Mouse (Mus musculus) embryonic facial prominence, embryonic 15.5 days (tissue): ENCODE results near the gene Zfp36l1. TPM values are rescaled to one million over a fixed set of nuclear protein-coding genes. Genes with fewer than 3 reads are reported as not detected.

Experiments used
- ATAC-seq: fragments of 200-750 bp; cut with Nextera tagmentation; 2 replicates; pipeline ENCODE4 v1.8.0; 2017; ENCODE audit warnings: low read depth, moderate TSS enrichment; ENCODE audit not compliant: insufficient number of reproducible peaks, low FRiP score, low TSS enrichment
- H3K27ac ChIP-seq: fragments of 300-500 bp; sonication (generic); replicated peaks from 2 replicates; pipeline ENCODE4 v1.5.1; 2015; ENCODE audit warnings: mild to moderate bottlenecking, inconsistent platforms
- H3K27me3 ChIP-seq: fragments of 300-500 bp; sonication (generic); 2 replicates; pipeline ENCODE4 v1.6.1; 2015; ENCODE audit warnings: inconsistent platforms
- H3K36me3 ChIP-seq: fragments of 300-500 bp; sonication (generic); 2 replicates; pipeline ENCODE4 v1.6.1; 2015; ENCODE audit warnings: mild to moderate bottlenecking, inconsistent platforms
- H3K4me1 ChIP-seq: fragments of 300-500 bp; sonication (generic); 2 replicates; pipeline ENCODE4 v1.6.1; 2015; ENCODE audit warnings: inconsistent platforms
- H3K4me2 ChIP-seq: fragments of 300-500 bp; sonication (generic); replicated peaks from 2 replicates; pipeline ENCODE4 v1.6.1; 2015; ENCODE audit warnings: mild to moderate bottlenecking, inconsistent platforms
- H3K4me3 ChIP-seq: fragments of 300-500 bp; sonication (generic); replicated peaks from 2 replicates; pipeline ENCODE4 v1.5.1; 2015; ENCODE audit warnings: mild to moderate bottlenecking, inconsistent platforms
- H3K9ac ChIP-seq: fragments of 300-500 bp; sonication (generic); 2 replicates; pipeline ENCODE4 v1.6.1; 2015; ENCODE audit warnings: inconsistent platforms
- H3K9me3 ChIP-seq: fragments of 300-500 bp; sonication (generic); replicated peaks from 2 replicates; pipeline ENCODE4 v1.6.1; 2016; ENCODE audit warnings: inconsistent platforms
- WGBS: fragments of 180-500 bp; shearing (Covaris S2); methylation state at CpG from one replicate; pipeline ENCODE4 v1.1.7; 2015; 5-methylcytosine and 5-hydroxymethylcytosine counted together
- polyA plus RNA-seq: library from polyadenylated mRNA; unstranded; fragments of >200 nt; fragmentation: Nextera tagmentation; extraction: Ambion mirVana; gene quantifications from 2 replicates; pipeline ENCODE4 v1.2.1, GENCODE M21; 2015

The Zfp36l1 gene
- polyA plus RNA-seq, 1 experiment from 2014 or later, result 178 TPM

GRCm38 (mm10) chr12:80130558-80131358 is 17.9 kb upstream of the Zfp36l1 start:
- H3K9ac ChIP-seq, result peak overlapping the region; percentile 23; the same call in 1 of the 2 replicates
- H3K4me3 ChIP-seq, result no peak overlapping the region
- peak; percentile 61; the same call in 1 of the 2 replicates for ATAC-seq
- peak overlapping the region; percentile 82 for H3K4me2 ChIP-seq
- WGBS, result 7% methylated on average over 5 of the region's 6 CpGs
- H3K27me3 ChIP-seq, result no peaks in the 10 kb centered on the region
- H3K27ac ChIP-seq, result peak overlapping the region; percentile 97
- H3K36me3 ChIP-seq, result no peaks in the 10 kb centered on the region
- H3K9me3 ChIP-seq, result no peaks in the 10 kb centered on the region
- peaks cover 39% of the 10 kb centered on the region for H3K4me1 ChIP-seq

GRCm38 (mm10) chr12:80129531-80129930 is 16.7 kb upstream of the Zfp36l1 start:
- H3K27ac ChIP-seq, result peak overlapping the region; percentile 97
- ATAC-seq, result no peak
- no peak overlapping the region for H3K4me3 ChIP-seq
- H3K9me3 ChIP-seq, result no peaks in the 10 kb centered on the region
- no peak overlapping the region for H3K4me2 ChIP-seq
- H3K27me3 ChIP-seq, result no peaks in the 10 kb centered on the region
- no peaks in the 10 kb centered on the region for H3K36me3 ChIP-seq
- H3K4me1 ChIP-seq, result peaks cover 42% of the 10 kb centered on the region
- 95% methylated on average over 8 of the region's 8 CpGs for WGBS
- no peak overlapping the region for H3K9ac ChIP-seq

GRCm38 (mm10) chr12:80127191-80127762 is 14.5 kb upstream of the Zfp36l1 start:
- Histone ChIP-seq H3K27ac (no peak overlapping the region), H3K4me3 (no peak overlapping the region), H3K9ac (no peak overlapping the region), H3K4me1 (peaks cover 58% of the 10 kb centered on the region), H3K27me3 (no peaks in the 10 kb centered on the region), H3K36me3 (no peaks in the 10 kb centered on the region), H3K4me2 (no peak overlapping the region), H3K9me3 (no peaks in the 10 kb centered on the region)
- no peak for ATAC-seq
- WGBS, result 85% methylated on average over 5 of the region's 5 CpGs

GRCm38 (mm10) chr12:80125316-80125715 is 12.5 kb upstream of the Zfp36l1 start:
- no peak for ATAC-seq
- Histone ChIP-seq H3K4me1 (peaks cover 44% of the 10 kb centered on the region), H3K27me3 (no peaks in the 10 kb centered on the region), H3K4me2 (no peak overlapping the region), H3K9ac (no peak overlapping the region), H3K27ac (no peak overlapping the region), H3K4me3 (no peak overlapping the region), H3K9me3 (no peaks in the 10 kb centered on the region), H3K36me3 (peaks cover 6% of the 10 kb centered on the region; the same call in 1 of the 2 replicates)
- 92% methylated on average over 5 of the region's 5 CpGs for WGBS

- no peak overlapping the region for H3K4me3 ChIP-seq
- no peak for ATAC-seq
- no peaks in the 10 kb centered on the region for H3K27me3 ChIP-seq
- WGBS, result 68% methylated on average over 3 of the region's 3 CpGs
- H3K9ac ChIP-seq, result no peak overlapping the region
- H3K4me1 ChIP-seq, result peaks cover 38% of the 10 kb centered on the region
- H3K4me2 ChIP-seq, result no peak overlapping the region
- H3K36me3 ChIP-seq, result peaks cover 7% of the 10 kb centered on the region; the same call in 1 of the 2 replicates
- no peaks in the 10 kb centered on the region for H3K9me3 ChIP-seq
- H3K27ac ChIP-seq, result no peak overlapping the region
Measured at GRCm38 (mm10) chr12:80124756-80125155, 11.9 kb upstream of the Zfp36l1 start.

GRCm38 (mm10) chr12:80124211-80124610 is 11.4 kb upstream of the Zfp36l1 start:
- no peaks in the 10 kb centered on the region for H3K9me3 ChIP-seq
- H3K27ac ChIP-seq, result peak overlapping the region; percentile 17; the same call in 1 of the 2 replicates

GRCm38 (mm10) chr12:80123227-80123803 is 10.5 kb upstream of the Zfp36l1 start:
- WGBS, result 52% methylated on average over 4 of the region's 4 CpGs
- Histone ChIP-seq H3K9ac (no peak overlapping the region), H3K27ac (peak overlapping the region; percentile 18; the same call in 1 of the 2 replicates), H3K36me3 (peaks cover 7% of the 10 kb centered on the region; the same call in 1 of the 2 replicates), H3K9me3 (no peaks in the 10 kb centered on the region), H3K27me3 (no peaks in the 10 kb centered on the region), H3K4me2 (no peak overlapping the region), H3K4me1 (peaks cover 28% of the 10 kb centered on the region), H3K4me3 (no peak overlapping the region)
- peak; percentile 80 for ATAC-seq

More at GRCm38 (mm10) chr12:80124211-80124610, 11.4 kb upstream of the Zfp36l1 start:
- H3K4me2 ChIP-seq, result no peak overlapping the region
- H3K4me1 ChIP-seq, result peaks cover 33% of the 10 kb centered on the region
- no peak overlapping the region for H3K9ac ChIP-seq
- no peaks in the 10 kb centered on the region for H3K27me3 ChIP-seq
- ATAC-seq, result no peak
- 71% methylated on average over 3 of the region's 3 CpGs for WGBS
- H3K4me3 ChIP-seq, result no peak overlapping the region
- H3K36me3 ChIP-seq, result peaks cover 7% of the 10 kb centered on the region; the same call in 1 of the 2 replicates

GRCm38 (mm10) chr12:80121438-80121837 is 8.6 kb upstream of the Zfp36l1 start:
- ATAC-seq, result no peak
- no peak overlapping the region for H3K27ac ChIP-seq
- H3K9ac ChIP-seq, result no peak overlapping the region
- H3K27me3 ChIP-seq, result no peaks in the 10 kb centered on the region
- no peaks in the 10 kb centered on the region for H3K9me3 ChIP-seq
- H3K4me3 ChIP-seq, result no peak overlapping the region
- no peak overlapping the region for H3K4me2 ChIP-seq
- peaks cover 32% of the 10 kb centered on the region for H3K4me1 ChIP-seq
- H3K36me3 ChIP-seq, result peaks cover 7% of the 10 kb centered on the region; the same call in 1 of the 2 replicates
- 47% methylated on average over 1 of the region's 1 CpGs for WGBS

- Histone ChIP-seq H3K36me3 (peaks cover 7% of the 10 kb centered on the region; the same call in 1 of the 2 replicates), H3K4me3 (no peak overlapping the region), H3K9ac (no peak overlapping the region), H3K27me3 (no peaks in the 10 kb centered on the region), H3K4me1 (peaks cover 27% of the 10 kb centered on the region), H3K4me2 (no peak overlapping the region), H3K9me3 (no peaks in the 10 kb centered on the region), H3K27ac (no peak overlapping the region)
- 82% methylated on average over 1 of the region's 1 CpGs for WGBS
- no peak for ATAC-seq
Measured at GRCm38 (mm10) chr12:80118588-80118987, 5.8 kb upstream of the Zfp36l1 start.

GRCm38 (mm10) chr12:80116206-80117112 is 3.6 kb upstream of the Zfp36l1 start:
- 35% methylated on average over 18 of the region's 18 CpGs for WGBS
- no peaks in the 10 kb centered on the region for H3K27me3 ChIP-seq
- peaks cover 7% of the 10 kb centered on the region; the same call in 1 of the 2 replicates for H3K36me3 ChIP-seq
- no peak for ATAC-seq
- H3K4me1 ChIP-seq, result peaks cover 11% of the 10 kb centered on the region
- H3K4me2 ChIP-seq, result peak overlapping the region; percentile 79
- H3K4me3 ChIP-seq, result peak overlapping the region; percentile 84
- peak overlapping the region; percentile 100 for H3K27ac ChIP-seq
- no peaks in the 10 kb centered on the region for H3K9me3 ChIP-seq
- peak overlapping the region; percentile 68 for H3K9ac ChIP-seq
